Mouse (Mus musculus): ENCODE data around the gene Orai2.

- TF ChIP-seq GATA1 (IDR thresholded peaks at IDR 0.05; ENCODE audit: low read length) (no peak), TAL1 (IDR thresholded peaks at IDR 0.05; ENCODE audit: low read length) (no peak)
These were observed 46.6 kb upstream of the Orai2 start for GRCm38 (mm10) chr5:136217004-136217665.

Data from erythroblast, embryonic 14.5 days (primary cell).